Mouse (Mus musculus): Measurements from ENCODE around the gene Ppp1r17.

Gene Ppp1r17

GRCm38 (mm10) chr6:56017291-56017994 is at the start of gene Ppp1r17:
Gene Ppp1r17, plus strand, starts transcription at chr6:56017497.
- CTCF ChIA-PET: no interaction called here

DNA sequence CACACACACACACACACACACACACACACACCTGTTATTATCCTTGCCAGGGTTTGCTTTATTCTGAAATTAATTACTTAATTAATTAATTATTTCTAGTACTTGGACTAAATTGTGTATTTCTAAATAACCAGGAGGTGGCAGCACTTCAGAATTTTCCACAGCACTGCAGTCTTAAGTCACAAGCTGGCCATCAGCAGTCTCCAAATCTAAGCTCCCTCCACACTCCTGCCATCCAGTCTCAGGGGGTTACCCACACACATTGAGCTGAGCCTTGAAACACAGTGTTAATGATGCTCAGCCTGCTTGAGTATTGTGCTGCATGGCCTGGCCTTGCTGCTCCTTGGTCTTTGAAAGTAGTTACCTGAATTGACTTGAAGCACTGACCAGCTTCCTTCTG is 44.3 kb upstream of the Ppp1r17 start:
- CTCF ChIA-PET: interaction anchor here (0.7 kb wide), 1 partner anchor 718 kb away, joined by 13 read pairs; no protein-coding TSS in a partner anchor

GRCm38 (mm10) chr6:55979766-55980165 is 37.5 kb upstream of the Ppp1r17 start:
- CTCF ChIA-PET: no interaction called here

DNA sequence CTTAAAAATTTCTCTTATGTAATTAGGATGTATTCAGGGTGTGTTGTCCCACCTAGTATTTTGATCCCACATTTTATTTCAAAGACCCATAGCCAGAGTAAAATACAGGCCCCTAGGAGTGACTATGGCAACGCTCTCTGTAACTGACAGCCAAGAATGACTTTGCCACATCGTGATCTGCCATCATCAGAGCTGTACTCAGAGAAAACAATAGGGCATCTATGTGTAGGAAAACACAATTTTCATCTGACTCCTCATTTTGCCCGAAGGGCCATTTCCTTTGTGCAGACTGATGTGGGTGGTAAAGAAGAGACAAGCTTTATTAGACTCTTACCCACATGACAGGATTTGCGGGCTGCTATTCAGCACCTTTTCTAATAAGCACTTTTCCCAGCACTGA is 8.6 kb upstream of the Ppp1r17 start:
- CTCF ChIA-PET: no interaction called here

DNA sequence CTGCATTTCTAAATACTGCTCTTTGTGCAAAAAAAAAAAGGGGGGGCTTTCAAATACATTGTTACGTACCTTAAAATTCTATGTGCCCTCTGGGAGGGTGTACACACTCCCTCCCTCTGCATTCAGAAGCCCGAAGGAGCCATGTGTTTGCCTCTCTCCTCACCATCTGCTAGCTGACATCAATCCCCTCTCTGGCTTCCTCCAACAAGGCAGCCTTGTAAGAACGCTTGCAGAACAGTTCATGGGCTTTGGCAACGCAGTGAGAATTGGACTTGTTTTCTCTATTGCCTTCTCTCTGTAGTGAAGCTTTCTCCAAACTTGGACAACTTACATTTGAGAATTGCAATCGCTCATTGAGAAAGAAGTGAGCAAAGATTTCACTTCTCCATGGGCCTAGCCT is 4.9 kb upstream of the Ppp1r17 start:
- CTCF ChIA-PET: no interaction called here

DNA sequence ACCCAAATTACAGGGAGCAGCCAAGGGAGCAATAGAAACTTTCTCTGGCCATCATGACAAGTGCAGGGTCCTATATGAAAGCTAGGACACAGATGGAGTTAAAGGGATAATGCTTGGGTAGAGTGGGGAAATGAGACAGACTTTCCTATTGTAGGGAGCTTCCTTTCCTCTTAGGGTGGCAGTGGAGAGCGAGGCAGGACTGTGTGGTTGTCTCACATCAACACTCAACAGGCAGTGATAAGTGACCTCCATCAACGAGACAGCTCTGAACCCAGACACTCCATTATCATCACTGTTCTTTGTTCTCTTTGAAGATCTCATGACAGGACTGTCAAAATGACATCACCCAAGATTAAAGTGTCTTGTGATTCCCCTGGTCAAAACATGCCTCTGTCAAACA is 2.3 kb downstream of the Ppp1r17 start:
- CTCF ChIA-PET: no interaction called here

DNA sequence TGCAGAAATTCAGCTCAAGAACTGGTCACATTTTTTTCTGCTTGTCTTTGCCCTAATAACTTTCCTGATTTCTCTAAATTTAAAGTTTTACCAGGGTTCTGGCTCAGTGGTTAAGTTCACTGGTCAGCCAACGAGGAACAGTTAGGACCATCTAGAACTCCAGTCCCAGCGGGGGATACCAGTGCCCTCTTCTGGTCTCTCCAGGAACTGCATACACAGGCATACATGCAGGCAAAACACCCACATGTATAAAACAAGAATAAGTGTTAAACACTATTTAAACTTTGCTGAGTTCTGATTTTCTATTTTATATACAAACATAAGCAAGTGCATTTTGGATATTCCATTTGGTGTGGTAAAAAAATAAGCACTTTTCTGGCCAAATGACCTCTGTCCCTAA is 8.2 kb downstream of the Ppp1r17 start:
- CTCF ChIA-PET: no interaction called here

DNA sequence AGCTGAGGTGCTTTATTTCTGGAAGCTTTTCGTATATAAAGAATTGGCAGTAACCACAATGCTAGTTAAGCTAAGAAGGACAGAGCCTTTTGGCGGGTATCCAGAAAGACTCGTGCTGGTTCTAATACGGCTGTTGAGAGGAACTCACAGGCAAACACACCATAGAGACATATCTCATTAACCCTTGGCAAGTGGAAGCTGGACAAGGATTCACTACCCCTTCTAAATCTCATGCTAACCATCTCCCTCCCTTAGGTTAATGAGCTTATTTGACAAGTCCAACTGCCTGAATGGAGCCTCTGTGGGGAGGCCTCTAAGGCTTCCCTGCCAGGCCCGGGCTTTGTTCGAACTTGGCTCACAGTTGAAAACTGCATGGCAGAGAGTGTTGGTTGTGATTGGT is 10.0 kb downstream of the Ppp1r17 start:
- CTCF ChIA-PET: no interaction called here

GRCm38 (mm10) chr6:56027966-56028365 is 10.7 kb downstream of the Ppp1r17 start:
- CTCF ChIA-PET: no interaction called here

DNA sequence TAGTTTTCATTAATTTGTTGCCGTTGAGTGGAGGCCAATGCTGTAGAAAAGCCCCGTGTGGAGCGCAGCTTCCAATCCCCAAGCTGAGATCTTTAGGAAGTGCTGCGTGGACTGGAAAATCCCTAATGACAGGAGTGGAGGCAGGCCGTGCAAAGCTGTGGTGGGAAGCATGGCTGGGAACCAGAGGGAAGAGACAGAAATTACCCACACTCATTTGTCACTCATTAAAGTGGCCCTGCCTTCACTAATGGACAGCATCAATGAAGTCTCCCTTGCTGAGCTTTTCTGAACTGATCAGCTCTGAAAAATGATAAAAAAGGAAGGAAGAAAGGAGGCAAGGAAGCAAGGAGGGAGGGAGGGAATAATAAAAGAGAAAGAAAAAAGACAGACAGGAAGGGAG is 12.7 kb downstream of the Ppp1r17 start:
- CTCF ChIA-PET: no interaction called here

DNA sequence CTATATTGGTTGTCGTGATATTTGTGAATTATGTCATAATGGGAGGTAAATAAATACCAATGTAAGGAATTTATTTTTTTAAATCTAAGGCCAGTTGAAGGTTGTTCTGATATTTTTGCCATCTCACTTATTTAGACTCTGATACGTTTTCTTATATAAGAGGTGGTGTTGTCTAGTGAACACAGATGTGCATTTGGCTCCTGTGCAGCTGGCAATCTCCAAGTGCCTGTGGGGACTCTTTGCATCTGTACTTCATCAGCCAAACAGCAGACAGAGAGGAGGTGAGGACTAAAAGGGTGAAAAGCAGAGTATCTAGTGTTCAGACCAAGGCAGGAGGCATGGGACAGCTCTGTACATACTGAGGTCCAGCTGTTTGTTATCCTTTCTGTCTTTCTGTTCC is 14.9 kb downstream of the Ppp1r17 start:
- CTCF ChIA-PET: no interaction called here

DNA sequence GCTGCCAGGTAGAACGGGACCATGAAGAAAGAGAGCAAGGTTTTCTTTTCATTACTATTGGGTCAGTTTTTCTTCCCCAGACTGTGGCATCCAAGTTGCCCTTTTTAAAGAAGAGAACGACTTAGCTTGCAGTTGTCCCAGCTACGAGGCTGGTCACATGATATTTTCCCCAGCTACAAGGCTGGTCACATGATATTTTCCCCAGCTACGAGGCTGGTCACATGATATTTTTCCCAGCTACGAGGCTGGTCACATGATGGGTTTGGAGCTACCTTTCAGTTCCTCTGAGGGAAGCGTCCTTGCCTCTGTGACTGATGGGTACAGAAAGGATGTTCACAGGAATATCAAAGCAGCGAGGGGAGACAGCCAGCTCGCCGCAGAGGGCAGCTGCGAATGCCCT is 17.8 kb downstream of the Ppp1r17 start:
- CTCF ChIA-PET: no interaction called here

DNA sequence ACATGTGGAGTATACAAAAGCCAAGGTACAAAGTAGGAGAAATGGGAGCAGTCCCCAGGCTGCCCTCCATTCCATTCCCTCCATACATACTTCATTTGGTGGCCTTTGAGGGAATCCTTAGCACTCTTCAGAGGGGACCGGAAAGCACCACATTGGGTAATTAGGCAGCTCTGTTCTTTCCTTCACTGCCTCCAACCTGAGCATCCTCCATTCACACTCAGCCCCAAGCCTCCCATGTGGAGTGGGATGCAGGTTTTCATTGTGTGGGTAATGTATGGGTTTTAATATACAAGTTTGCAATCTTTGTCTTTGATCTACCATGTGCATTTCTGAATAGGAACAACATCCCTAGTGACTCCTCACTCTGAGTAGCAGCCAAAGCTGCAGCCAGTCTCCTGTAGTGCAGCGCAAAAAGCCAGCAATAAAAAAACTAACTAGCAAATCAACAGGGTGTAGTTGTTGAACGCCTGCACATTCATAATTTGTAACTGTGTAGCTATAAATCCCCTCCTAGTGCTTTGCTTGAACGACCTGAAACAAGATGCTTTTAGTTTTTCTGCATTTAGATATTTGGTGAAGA is 22.3 kb downstream of the Ppp1r17 start:
- CTCF ChIA-PET: no interaction called here

DNA sequence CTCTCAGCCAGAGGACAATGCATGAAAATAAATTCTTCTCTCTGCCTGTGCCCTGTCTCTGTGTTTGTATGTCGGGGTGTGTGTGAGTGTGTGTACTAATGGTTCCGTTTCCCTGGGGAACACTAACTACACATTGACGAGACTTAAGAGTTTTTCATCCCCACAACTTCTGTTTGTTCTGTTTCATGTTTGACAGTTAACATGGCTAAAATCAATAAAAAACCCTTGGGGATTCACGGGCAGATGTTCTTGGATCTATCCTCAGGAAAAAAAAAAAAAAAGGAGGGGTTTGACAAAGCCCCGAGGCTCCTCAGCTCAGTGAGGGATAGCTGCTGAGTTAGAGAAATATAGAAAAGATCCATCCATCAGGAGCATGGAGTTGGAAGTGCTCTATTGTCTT is 27.0 kb downstream of the Ppp1r17 start:
- CTCF ChIA-PET: no interaction called here

DNA sequence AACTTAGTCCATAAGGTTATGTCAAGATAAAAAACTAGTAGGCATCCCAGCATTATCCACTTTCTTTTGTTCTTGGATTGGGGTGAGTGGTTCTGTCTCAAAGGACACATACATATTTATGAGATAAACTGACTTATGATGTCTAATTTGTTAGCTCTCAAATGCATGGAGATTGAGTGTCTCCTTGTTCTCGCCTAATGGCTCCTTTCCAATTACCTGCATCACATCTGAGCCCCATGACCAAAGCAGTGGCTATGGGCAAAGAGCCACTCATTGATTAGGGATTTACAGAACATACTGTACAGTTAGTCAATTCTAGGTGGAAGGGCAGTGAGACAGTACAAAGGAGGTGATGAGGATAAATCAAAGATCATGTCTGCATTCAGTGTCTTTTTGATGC is 27.4 kb downstream of the Ppp1r17 start:
- CTCF ChIA-PET: no interaction called here

- CTCF ChIA-PET: no interaction called here
These were observed 31.3 kb downstream of the Ppp1r17 start for GRCm38 (mm10) chr6:56048580-56048979.

- CTCF ChIA-PET: no interaction called here
These were observed 31.8 kb downstream of the Ppp1r17 start for GRCm38 (mm10) chr6:56049104-56049503.

- CTCF ChIA-PET: interaction anchor here (0.7 kb wide), 1 partner anchor 394 kb away, joined by 7 read pairs; no protein-coding TSS in a partner anchor
These were observed 46.4 kb downstream of the Ppp1r17 start for GRCm38 (mm10) chr6:56063736-56064135.

DNA sequence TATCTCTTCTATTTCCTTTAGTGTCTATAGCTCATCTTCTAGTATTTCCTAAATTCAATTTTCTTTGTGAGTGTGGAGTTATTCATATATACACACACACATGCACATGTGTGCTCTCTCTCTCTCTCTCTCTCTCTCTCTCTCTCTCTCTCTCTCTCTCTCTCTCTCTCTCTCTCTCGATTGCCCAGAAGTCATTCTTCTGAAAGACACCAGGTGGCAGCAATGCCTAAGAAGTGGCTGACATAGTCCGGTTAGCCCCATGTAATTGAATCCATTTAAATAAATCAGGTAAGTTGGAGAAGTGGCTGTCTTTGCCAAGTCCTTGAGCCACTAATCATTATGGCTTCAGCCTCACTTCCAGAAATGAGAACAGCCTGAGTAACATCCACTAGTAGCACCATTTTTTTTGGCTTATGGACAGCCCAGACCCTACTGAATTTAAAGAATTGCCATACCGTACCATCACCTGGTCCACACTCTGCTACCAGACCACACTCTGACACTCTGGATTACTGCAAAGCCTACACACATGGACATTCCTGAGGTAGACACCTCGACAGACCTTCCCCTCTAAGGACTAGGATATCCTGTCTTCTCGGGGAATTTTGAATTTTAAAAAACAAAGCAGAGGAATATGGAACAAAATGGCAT is 49.5 kb downstream of the Ppp1r17 start:
- CTCF ChIA-PET: no interaction called here

DNA sequence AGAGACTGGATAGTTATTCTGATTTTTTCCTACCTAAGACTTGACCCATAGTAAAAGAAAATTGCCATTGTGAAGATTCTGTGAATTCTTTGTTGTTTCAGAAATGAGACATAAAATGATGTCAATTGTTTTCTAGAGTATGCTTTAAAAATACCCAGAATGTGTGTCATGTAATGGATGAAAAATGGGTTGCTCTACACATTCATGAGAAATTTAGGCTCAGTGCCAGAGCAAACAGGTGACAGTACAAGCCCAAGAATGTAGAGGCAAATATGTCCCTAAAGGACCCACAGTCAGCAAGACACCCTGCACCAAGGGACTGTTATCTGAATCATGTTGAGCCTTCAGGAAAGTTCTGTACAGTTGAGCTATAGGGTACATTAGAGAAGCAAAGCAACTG is 51.2 kb downstream of the Ppp1r17 start:
- CTCF ChIA-PET: no interaction called here

DNA sequence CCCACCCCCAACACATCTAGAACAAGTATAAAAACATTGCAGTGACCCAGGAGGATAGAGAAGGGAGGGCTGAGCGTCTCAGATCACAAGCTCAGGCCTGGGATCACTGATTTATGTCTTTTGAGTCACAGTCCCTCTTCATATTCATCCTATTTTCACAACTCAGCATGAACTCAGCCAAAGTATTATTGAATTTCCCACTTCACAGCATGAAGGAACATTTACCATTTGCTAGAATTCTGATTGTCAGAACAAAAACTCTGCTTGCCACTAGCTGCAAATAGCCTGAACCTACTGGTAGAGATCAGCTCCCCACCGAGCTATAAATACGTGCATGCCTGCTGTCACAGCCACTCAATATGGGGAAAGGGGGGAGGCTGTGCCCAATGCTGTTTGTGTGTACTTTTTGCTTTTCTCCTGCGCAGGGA is 59.1 kb downstream of the Ppp1r17 start:
- CTCF ChIA-PET: interaction anchor here (0.5 kb wide), 1 partner anchor 204 kb away, joined by 3 read pairs; no protein-coding TSS in a partner anchor
